Mouse (Mus musculus): Measurements from ENCODE around the gene Dpysl4.
A peak's percentile ranks its signal among the peaks of the same experiment; 100 is the strongest.

Dpysl4 gene

DNA sequence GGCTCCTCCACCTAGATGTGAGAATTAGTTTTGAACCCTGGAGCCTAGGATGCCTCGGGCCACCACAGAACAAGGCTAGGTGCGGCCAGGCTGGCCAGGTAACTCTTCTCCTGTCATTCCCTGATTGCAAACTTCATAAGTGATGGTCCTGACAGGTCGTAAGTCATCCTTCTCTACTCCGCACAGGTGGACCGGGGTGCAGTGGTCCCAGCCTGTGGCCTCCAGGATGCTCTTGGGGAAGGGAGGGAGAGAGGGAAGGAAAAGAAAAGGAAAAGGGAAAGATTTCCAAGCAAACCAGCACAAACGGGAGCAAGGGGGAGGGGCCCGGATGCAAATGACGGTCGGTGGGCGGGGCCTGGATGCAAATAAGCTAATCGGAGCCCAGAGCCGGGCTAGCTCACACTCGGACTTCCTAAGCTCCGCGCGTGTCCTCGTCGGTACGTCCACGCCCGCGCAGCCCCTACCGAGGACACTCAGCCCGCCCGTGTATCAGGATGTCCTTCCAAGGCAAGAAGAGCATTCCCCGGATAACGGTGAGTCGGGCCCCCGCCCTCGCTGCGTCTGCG is at the start of gene Dpysl4:
Dpysl4 (plus strand) TSS at position 373 of the 566 bp plus-strand sequence.
- no peak for DNase-seq (ENCODE audit: extremely low spot score, low spot score)

DNA sequence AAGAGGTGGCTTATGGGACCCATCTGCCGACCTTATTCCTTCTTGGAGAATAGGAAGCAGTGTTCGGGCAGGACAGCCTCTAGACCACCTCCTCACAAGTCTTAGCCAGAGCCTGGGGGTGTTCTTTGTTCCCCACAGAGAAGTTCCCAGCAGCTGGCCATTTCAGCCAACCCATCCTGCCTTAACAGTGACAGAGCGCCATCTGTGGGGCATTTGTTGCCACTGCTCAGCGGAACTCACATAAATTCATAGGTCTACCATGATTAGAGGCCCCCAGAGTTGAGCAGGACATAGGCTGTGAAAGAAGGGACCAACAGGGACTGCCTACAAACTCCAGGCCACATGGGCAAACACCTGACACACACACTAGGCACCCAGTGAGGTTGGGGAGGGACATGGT is 22.4 kb upstream of the Dpysl4 start:
- no peak for DNase-seq (ENCODE audit: extremely low spot score, low spot score)

DNA sequence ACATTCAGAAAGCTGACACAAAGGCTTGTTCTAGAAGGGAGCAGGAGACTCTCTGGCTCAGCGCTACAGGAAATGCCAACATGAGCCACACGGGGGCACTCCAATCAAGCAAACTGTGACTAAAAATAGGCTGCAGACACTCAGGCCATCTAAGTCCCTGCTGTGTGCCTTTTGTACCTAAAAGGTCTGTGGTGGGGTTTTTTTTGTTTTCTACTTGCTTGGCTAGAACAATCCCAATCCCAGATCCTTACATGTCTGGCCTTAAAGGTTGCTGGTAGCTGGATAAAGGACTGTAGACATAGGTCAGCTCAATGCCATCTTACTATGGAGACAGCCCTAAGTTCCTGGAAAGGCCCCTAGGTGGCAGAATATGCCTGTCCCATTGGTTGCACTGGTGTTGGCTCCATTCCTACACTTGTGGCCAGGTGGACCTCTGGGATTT is 17.6 kb upstream of the Dpysl4 start:
- DNase-seq (ENCODE audit: extremely low spot score, low spot score), result peak; percentile 88

DNA sequence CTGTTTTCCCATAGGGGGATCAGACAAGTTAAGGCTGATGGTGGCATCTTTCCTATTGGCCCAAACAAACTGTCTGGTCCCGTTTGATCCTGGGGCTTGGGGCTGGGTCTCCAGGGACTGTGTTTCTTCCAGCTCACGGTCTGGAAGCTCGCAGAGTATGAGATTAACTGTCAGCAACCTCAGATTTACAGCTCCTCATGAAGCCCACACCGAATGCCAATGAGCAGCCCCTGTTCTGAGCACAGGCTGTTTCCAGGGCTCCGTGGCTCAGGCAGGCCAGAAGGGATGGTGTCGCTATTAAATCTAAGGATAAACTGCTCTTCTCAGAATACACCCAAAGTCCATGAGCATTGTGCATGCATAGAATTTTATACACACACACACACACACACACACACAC is 11.6 kb upstream of the Dpysl4 start:
- DNase-seq (ENCODE audit: extremely low spot score, low spot score), result peak; percentile 31

DNA sequence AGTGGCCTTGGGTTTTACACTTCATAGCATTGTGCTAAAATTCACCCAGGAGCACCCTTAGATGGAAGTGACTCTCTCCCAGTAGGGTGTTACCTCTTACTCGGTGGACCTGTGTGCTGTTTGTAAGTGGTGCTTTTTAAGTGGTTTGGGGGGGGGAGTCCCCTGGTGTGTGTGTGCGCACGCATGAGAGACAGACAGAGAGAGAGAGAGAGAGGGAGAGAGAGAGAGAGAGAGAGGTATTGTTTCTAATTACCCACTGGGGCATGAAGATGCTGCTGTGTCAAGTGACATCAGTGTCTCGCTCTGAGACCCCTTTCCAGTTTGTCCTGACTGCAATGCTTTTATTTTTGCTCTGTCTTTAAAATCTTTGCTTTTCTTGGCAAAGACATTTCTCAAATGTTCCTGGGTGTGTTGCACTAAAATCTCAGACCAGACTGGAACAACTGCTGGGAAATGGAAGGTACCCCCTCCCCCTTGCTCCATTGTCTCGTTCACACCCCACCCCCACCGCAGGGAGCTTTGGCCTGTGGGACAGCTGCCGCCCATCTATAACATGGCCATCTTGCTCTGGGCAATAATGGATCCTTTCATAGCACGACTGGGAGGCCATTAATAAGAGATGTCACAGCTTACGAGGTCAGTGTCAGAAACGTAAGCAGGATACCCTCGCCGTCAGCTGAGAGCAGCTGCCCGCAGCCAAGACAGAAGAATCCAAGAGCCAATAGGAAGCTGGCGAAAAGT is 10.6 kb upstream of the Dpysl4 start:
- peak; percentile 55 for DNase-seq (ENCODE audit: extremely low spot score, low spot score)

DNA sequence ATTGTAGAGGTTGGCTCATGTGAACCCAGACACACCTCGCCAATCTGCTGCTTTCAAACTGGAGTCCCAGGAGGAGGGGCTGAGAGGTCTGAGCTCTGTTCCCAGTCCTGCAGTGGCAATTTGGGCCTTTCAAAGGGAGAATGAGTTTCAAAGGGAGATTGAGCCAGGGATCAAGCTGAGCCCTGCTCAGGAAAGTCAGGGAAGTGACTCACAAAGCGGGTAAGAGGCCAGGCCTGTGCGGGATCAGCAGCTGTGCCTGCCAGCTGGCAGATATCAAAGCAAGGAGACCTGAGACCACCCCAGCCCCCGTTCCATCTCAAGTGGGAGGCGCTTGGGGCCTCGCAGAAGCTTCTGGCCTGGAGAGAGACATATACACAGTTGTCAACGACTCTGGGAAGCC is 8.5 kb upstream of the Dpysl4 start:
- DNase-seq (ENCODE audit: extremely low spot score, low spot score), result peak; percentile 44

DNA sequence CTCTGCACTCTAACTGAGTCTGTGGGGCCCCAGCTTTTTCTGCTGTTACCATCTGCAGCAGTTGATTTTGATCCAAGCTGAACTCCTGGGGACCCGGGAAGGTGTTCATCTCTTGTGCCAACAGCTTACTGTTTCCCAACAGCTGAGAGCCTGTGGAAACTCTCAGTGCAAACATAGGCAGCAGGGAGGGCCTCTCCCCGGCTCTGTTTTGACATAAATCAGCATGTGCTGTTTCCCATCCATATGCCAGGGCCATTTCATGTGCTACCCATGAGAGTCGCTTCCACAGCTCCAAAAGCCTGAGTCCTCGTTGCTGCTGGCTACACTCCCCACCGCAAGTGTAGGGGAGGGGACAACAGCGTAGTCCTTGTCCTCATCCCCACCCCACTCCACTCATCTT is 7.6 kb upstream of the Dpysl4 start:
- no peak for DNase-seq (ENCODE audit: extremely low spot score, low spot score)

DNA sequence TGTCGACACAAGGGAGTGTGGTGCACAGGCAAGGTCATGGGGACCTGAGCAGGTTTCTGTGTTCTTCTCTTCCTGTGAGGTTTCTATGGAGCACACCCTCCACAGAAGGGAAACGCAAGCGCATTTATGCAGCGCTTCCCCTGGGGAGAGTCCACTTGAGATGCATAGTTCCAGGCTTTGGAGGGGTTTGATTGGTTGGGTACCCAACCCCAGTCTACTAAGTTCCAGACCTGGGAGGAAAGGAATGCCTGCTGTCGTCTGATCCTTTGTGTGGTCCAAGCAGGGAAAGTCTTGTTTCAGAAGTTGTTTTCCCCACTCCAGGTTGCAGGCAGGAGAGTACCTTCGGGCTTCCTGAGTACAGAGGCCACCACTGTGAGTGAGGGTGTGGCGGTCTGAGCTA is 6.7 kb upstream of the Dpysl4 start:
- no peak for DNase-seq (ENCODE audit: extremely low spot score, low spot score)

DNA sequence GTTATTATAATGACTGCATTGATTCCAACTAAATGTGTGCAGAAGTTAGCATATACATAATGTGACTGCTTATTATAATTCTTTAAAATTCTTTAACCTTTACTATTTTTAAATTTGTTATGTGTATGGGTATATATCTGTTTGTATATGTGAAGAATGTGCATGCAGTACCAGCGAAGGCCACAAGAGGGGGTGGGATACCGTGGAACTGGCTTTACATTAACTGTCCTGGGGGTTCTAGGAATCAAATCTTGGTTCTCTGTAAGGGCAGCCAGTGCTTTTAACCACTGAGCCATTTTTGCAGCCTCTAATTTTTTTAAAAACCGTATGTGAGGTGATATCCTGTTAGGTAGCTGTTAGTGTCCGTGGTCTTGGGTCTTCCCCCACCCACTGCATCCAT is 5.1 kb upstream of the Dpysl4 start:
- DNase-seq (ENCODE audit: extremely low spot score, low spot score), result no peak

DNA sequence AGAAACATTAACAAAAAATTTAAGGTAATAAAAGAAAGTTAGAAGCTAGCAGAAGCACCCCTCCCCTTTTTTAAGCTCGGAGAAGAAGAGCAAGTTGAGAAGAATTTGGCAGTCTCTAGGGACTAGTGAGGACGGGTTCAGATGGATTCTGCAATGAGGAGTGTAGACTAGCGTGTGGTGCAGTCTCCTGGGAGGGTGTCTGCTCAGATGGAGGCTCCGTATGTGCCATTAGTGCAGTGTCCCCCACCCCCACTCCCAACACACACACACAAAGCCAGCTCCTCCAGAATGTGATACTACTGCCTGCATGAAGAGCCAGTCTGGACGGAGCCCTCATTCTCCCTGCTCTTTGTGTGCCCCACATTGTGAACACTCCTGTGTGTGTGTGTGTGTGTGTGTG is 4.6 kb upstream of the Dpysl4 start:
- DNase-seq (ENCODE audit: extremely low spot score, low spot score), result no peak

DNA sequence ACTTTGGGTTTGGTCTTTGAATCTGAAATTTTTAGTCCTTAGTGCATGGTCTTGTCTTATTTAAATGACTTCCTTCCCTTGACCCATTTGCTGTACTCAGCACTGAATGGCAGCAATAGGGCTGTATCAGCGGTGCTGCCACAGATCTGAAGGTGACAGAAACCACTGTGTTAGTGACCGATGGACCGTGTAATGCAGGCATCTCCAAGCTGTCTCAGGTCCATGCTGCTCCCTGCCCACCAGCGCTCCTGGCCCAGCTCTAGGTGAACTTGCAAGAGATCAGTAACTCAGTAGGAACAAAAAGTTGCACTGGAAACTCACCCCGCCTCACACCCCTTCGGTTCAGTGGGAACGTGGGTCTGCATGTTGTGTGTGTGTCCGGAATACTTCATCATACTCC is 3.5 kb upstream of the Dpysl4 start:
- DNase-seq (ENCODE audit: extremely low spot score, low spot score), result no peak

DNA sequence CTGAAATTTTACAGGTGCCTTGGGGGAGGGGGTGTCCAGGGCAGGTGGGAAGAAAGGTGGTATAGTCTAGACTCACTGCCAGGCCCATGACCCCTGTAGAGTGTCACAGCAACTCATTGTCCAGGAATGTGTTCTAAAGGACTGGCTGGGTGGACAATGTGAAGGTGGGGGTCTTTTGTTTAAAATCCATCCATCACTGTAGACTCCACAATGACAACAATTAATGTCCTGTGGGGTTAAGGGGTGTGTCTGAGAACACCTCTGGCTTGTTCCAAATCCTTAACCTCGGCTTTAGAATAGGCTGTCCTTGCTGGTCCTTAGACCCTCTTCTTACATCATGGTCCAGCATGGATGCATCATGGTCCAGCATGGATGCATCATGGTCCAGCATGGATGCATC is 1.5 kb upstream of the Dpysl4 start:
- DNase-seq (ENCODE audit: extremely low spot score, low spot score), result no peak

DNA sequence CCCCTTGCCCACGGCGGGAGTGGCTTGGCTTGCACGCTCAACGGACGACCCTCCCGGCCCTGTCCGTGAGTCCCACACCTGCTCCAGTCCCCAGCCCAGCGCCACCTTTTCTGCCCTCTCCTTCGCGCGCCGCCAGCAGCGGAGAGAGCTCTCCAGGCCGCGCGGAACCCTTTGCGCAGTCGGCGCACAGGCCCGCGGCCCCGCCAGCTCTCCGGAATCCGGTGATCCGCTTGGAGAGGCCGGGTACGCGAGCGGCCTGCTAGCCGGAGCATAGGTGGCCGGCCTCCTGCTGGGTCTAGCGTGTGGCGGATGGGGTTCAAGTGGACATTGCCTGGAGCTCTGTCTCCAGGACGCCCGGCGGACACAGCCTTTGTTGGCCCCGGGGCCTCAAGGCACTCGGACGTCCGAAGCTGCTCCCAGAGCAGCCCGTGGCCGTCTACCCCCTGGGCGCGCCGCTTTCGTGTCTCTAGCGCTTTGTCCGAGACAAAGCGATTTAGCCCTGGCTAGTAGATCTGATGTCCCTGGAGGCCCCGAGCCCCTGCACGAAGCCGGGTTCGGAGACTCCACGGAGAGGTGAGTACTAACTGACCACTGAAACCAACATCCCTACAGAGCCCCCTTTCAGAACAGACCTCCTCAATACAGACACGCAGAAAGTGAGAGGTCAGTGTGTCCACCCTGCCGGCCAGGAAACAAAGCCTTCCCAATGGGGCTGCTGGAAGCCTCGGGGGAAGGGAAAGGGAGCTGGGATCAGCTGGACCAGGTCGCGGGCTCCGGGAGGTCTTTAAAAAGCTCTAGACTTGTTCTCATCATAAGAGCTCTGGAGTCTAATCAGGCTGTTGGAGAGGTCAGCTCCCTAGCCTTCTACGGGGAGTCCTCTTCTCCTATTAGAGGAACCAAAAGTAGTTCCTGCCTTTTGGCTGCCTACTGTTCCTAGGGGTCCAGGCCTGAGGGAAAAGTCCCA is 676 bp downstream of the Dpysl4 start:
- peak; percentile 84 for DNase-seq (ENCODE audit: extremely low spot score, low spot score)

DNA sequence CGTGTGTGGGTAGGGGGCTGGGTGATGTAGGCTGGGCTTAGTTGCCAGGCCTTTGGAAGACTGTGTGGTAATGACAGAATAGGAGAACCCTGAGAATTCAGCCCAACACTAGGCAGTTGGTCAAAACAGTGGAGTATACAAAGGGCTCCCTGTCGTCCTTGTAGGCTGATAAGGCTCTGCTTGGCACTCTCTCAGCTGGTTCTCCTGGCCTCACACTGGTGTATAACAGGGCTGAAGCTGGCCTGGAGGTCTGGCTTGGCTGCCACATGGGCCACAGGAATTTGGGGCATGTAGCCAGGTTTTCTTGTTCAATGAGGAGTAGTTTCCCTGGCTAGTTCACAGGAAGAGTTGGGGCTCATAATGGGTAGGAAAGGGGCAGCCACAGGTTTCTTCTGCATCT is 2.0 kb downstream of the Dpysl4 start:
- DNase-seq (ENCODE audit: extremely low spot score, low spot score), result no peak

DNA sequence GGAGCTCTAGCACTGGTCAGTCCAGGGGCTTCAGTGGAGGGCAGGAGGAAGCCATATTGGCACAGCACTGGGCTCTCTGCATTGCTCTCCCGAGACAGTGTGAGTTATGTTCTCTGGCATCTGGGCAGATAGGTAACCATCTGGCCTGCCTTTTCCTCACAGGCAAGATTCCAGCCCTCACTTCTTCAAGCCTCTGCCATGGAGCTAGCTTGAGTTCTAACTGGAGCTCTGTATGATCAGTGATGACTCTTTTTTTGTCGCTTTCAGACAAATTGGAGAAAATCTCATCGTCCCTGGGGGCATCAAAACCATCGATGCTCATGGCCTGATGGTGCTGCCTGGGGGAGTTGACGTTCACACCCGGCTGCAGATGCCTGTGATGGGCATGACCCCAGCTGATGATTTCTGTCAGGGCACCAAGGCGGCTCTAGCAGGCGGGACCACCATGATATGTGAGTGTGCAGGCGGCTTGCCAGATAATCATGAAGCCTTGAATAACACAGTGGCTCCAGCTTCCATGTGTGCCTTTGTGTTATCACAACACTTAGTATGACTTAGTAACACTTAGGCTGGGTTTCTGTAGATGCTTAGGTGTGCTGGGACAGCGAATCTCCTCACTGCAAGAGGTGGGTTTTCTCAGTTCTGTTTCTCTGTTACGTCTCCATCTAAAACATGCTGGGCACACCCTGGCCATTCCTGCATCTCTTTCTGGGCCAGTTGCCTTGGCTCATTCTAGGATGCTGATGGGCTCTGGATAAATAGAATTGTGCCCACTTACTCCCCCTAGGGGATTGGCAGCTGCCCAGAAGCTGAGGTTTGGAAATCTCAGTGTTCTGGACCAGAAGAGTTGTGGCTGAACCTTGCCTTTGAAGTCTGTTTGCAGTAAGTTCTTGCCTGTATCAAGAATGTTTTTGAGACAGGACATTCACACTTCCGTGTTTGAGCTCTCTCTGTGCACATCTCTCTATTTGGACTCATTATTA is 4.4 kb downstream of the Dpysl4 start:
- no peak for DNase-seq (ENCODE audit: extremely low spot score, low spot score)

DNA sequence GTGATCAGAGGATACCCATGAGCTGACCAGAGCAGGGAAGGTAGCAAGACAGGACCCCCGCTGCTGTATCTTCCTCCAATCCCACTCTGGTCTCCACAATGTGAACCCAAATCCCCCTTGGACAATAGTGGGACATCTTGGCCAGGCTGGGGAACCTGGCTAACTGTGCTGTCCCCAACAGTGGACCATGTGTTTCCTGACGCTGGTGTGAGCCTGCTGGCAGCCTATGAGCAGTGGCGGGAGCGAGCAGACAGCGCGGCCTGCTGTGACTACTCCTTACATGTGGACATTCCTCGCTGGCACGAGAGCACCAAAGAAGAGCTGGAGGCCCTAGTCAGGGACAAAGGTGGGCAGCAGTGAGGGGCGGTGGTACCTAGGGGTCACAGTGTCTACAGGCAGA is 5.9 kb downstream of the Dpysl4 start:
- DNase-seq (ENCODE audit: extremely low spot score, low spot score), result no peak

DNA sequence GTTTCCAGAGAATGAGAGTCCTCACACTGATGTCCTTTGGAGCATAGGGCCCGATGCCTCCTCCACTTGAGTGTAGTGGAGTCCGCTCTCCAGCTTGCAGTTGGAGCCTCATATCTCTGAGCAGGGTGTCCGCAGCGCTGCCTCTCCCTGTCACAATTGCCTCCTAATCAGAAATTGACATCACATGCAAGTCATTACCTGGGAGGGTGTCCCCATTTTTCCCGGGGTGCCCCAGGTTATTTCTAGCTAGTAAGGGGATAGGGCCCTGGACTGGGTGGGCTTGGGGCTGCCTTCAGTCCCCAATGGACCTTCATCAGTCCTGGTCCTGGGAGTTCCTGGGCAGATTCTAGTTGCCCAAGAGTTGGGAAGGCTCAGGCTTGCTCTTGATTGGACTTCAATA is 6.9 kb downstream of the Dpysl4 start:
- no peak for DNase-seq (ENCODE audit: extremely low spot score, low spot score)

DNA sequence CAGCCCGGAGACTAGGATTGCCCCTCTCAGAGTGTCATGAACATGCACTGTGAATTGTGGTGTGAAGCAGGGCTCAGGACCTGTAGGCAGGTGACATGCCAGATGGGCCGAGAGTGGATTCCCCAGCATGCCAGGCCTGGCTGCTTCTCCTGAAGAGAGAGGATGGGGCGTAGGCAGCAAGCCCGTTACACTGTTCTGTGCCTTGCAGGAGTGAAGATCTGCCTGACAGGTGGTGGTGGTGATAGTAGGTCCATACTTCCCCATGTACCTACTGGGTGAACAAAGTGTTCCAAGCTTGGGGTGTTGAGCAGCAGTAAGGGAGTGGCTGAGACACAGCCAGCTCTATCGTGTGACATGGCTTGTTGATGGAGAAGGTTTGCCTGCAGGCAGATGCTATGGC is 7.3 kb downstream of the Dpysl4 start:
- no peak for DNase-seq (ENCODE audit: extremely low spot score, low spot score)

DNA sequence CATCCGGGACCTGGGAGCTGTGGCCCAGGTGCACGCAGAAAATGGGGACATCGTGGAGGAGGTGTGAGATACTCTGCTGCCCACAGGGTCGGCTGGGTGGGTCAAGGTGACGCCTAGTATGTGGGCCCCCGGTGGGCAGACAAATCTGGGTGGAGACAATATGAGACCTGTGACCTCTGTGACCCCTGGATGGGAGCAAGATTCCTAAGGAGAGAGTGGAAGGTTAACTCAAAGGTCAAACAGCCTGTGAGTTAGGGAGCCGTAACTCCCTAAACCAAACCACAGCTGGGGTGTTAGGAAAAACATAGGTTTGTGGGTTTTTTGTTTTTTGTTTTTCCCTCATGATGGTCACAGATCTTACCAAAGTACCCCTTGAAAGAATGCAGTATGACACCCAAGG is 8.0 kb downstream of the Dpysl4 start:
- DNase-seq (ENCODE audit: extremely low spot score, low spot score), result no peak

DNA sequence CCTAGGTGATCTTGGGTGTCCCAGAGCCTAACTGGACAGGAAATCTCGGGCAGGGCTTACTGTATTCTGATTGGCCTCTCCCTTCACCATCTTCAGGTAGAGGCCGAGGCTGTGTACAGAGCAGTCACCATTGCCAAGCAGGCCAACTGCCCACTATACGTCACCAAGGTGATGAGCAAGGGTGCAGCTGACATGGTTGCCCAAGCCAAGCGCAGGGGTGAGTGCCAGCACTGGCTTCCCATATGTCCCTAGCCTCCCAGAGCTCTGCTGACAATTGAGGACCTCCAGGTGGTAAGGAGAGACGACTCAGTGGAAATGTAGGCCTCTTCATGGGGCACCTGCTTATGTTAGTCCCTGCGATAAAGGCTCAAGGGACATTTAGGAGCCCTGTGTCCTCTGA is 9.0 kb downstream of the Dpysl4 start:
- DNase-seq (ENCODE audit: extremely low spot score, low spot score), result no peak

DNA sequence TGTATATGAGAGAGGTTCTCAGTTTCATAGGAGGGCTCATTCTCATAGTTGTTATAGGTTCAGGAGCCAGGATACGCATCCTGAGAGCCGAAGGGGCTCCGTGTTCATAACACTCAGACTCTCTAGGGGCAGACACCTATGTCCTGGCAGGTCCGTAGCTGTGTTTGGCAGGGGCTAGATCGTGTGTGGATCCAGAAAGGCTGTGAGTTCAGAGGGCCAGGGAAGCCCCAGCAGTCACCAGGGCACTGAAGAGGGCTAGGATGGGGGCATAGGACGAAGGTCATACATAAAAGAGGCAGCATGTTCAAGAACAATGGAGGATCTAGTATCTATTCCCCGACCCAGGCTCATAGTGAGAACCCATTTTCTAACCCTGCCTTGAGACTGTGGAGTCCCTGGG is 9.5 kb downstream of the Dpysl4 start:
- DNase-seq (ENCODE audit: extremely low spot score, low spot score), result no peak

All from neural tube, embryonic 10.5 days (tissue).